Mouse (Mus musculus) spleen, adult 12 weeks (tissue): ENCODE measurements around the gene Il21r.
A peak's percentile ranks its signal among the peaks of the same experiment; 100 is the strongest.

Experiments used
- DNase-seq: peaks from one replicate; pipeline ENCODE4 v3.0.0; 2022; ENCODE audit warnings: low spot score

The Il21r gene

DNA sequence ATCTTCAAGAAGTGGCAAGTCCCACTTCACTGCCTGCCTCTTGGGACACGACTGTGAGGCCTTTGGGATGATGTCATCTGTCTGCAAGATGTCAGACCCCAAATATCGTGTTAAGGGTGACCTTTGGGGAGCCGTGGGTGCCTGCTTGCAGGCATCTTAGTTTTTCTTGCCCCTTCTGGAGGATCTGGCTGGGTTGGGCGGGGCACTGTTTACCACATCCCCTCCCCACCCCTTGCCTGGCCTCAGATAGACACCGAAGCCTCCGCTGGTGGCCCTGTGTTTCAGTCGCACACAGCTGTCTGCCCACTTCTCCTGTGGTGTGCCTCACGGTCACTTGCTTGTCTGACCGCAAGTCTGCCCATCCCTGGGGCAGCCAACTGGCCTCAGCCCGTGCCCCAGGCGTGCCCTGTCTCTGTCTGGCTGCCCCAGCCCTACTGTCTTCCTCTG lies at the start of gene Il21r:
Gene Il21r, plus strand, starts transcription at position 245 of the 447 bp plus-strand sequence.
- DNase-seq, result no peak

DNA sequence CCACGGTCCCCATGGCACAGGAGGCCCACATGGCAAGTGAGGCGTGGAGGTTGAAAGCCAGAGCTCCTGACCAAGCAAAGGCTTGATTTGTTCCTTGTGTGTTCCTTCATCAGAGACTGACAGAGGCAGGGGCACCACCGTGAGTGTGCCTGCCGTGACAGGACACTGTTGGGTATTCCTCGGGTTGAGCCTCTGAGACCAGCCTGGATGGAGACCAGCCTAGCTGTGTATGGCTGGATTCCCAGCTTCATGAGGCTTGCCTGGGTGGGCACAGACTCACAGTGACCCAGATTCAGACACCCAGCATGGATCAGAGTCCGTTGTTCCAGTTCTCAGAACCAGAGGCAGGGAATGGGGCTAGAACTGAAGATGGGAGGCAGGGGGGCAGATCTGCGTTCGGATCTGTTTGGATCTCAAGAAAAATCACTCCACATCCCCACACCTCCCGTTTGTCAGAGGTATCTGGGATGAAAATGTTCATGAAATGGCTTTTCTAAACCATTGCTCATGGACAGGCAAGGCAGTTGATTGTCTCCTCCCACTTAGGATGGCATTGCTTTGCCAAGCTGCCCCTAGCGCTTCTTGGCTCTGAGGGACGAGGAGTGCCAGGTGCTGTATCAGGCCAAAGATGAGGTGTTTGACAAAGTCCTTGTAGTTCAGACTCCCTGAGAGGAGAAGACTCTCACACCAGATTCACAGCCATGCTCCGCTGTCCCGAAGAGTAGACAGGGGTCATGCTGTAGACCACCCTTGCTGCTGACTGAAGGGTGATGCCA lies 49.4 kb upstream of the Il21r start:
- DNase-seq, result no peak

DNA sequence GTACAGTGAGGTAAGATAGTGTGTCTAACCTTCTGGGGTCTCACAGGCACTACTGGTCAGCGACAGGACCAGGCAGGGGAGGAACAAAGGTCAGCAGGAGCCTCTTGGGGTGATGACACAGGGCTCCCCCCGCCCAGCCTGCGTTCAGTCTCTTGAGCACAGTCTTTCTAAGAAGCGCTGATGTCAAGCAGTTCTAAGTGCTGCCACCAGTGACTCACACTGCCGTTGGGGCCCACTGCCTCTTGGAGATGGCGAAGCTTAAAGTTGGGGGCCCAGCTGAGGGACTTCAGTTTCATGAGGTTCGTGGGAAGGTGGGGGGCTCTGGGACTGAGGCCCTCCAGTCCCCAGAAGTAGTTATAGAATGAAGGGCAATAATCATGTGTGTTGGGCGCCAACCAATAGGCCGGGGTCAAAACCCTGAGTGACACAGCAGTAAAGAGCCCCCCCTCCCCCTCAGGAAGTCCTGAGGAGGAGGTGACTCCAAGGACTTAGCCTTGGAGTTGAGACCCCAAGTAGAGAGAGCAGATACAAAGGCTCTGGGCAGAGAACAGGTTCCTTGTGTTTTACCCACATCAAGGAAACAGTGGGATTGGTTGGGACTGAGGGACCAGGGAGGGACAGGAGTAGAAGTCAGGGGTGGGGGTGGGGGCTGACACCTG lies 48.6 kb upstream of the Il21r start:
- DNase-seq, result no peak

DNA sequence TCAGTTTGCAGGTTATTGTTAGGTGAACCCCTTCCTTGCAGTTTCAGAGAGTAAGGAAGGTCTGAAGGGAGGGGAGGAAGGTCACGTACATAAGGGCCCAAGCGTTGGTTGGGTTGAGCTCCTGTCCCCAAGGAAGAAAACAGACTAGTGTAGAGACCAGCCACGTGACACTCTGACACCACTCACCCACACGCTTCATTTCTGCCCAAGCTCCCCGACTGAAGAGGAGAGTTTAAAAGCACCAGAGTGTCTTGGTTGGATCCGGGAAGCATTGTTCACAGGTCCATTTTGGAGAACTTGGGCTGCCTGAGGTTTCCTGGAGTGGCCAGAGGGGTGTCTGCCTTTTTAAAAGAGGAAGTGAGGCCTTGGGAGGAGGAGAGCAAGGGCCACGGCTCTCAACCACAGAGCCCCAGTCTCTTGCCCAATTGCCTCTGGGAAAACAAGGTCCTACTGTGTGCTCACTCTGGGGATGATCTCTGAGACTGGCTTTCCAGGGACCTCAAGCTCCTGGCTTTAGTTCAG lies 47.8 kb upstream of the Il21r start:
- DNase-seq, result no peak

DNA sequence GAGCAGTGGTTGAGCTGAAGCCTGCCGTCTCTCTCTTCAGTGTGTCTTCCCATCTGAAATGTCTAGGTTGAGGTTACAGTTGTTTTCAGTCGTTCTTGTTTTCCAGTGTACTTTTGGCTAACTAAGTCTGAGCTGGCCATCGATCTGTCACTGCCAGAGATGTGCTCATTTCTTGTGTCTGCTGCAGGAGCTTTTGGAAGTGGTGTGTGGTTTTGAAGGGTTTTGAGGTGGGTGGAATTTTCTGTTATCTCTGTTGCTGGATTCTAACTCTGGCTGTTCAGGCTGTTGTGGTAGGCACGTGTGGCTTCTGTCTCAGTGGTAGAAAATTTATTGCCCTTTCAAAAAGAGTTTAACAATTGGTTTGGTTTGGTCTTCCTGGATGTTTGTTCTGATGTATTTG lies 47.1 kb upstream of the Il21r start:
- DNase-seq, result no peak

DNA sequence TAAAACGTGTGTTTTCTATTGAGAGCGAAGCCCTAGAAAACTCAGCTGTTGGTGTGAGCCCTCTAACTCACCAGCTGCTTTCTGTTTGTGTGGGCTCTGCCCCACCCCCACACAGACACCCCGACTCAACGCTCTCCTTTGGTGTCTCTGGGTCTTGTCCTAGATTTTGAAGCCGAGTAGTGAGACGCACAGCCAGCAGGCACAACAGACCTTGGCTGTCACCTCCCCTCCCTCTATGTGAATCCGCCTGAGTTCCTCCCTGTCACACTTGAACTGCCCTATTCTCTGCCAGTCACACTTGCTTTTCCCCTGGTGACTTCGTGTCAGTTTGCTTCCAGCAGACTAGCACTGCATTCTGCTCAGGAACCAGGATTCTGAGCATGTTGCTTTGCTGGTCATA lies 46.4 kb upstream of the Il21r start:
- no peak for DNase-seq

DNA sequence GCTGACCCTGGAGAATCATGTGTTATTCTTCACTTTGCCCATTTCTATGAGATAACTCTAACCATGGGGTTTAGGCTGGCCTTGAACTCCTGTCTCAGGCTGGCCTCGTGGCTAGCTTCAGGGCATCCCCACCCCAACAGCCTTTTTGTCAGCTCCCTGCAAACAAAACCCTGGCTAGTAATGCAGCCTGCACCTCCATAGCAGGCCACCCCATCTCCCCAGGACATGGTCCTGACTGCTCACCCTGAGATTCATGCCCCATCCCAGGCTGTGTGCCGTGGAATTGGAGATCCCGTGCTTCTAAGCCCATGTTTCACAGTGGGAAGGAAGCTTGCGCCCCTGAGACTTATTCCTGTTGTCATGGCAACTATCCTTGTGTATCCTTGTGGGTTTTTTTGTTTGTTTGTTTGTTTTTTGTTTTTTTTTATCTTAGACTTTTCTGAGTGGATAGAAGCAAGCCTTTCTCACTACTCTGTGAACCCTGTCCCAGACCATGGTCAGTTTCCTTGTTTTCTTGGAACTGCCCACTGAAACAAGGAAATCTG lies 44.8 kb upstream of the Il21r start:
- no peak for DNase-seq

DNA sequence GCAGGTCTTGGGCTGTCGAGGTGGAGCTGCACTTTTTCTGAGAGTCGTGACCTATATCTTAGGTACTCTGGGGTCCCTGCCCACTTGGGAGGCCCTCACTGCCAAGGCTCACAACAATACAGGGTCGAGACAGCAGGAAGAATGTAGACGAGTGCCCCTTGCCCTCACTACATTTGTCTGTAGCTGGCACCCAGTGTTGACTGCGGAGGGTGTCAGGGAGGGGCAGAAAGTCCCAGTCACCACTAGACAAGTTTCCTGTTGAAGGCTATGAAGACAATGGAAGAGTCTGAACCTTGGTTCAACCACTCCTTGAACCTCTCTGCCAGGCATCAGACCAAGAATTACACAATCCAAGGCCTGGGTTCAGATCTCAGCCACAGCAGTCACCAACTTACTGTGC lies 44.2 kb upstream of the Il21r start:
- DNase-seq, result no peak

DNA sequence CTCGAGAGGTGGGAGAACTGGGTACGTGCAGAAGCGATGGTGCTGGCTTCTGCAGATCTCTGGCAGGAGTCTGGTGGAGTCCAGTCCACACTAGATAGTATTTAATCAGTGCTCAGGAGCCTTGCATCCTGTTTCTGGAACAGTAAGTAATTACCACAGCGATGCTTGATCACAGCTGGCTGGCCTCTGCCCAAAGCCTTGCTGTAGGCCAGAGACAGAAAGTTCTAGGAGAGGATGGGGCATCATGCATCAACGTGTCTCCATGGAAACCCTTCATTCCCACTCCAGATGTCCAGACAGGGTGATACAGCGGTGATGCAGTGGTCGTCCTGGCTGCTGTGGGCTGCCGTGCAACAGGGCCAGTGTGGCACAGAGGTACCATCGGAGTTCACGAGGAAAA lies 43.7 kb upstream of the Il21r start:
- DNase-seq, result no peak

DNA sequence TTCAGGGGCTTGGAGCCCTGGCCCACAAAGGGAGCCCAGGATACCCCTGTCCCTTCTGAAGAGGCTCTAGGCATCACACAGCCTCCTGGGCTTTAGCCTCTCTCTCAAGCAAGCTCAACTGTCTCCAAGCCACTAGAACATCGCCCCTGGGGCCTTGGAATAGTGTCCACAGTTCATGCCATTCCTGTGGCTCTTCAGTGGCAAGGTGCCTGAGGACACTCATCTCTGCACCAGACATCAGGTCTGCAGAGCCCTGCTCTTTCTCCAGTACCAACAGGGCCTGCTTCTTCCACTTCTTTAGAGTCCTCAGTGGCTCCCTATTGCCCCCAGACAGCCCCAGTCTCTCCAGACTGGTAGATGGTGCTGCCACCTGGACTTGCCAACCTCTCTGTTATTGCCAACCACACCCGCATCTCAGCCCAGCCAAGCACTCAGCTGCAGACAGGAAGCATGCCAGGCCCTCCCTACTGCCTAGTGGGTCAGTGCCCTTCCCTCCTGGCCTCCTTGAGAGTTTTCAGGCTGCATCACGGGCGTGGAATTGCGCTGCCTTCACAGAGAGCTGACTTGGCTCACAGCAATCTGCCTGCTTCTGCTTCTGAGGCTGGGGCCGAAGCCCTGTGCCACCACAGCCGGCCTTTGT lies 43.0 kb upstream of the Il21r start:
- DNase-seq, result no peak

DNA sequence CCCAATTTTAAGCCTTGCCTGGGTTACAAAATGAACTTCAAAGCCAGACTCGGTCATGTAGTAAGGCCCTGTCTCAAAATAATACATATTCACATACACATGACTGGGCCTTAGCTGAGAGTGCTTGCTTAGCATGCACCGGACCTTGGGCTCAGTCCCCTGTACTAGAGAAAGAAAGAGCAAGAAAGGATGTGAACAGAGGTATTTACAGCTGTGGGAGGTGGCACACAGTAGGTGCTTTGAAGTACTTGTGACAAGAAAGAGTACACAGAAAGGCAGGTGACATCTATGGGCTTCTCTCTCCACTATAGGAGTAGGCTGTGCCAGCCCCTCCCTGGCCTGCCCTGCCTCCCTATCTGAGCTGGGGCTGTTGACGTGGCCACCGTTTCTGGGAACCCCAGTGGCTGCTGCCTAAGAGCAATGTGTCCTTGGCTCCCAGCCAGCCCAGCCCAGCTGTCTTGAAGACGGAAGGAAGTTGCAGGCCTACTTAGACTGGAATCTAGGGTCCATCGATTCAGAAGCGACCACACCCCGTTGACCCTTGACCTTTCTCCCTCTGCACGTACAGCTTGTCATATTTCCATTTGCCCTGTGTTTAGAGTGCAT lies 42.0 kb upstream of the Il21r start:
- DNase-seq, result peak; percentile 37

DNA sequence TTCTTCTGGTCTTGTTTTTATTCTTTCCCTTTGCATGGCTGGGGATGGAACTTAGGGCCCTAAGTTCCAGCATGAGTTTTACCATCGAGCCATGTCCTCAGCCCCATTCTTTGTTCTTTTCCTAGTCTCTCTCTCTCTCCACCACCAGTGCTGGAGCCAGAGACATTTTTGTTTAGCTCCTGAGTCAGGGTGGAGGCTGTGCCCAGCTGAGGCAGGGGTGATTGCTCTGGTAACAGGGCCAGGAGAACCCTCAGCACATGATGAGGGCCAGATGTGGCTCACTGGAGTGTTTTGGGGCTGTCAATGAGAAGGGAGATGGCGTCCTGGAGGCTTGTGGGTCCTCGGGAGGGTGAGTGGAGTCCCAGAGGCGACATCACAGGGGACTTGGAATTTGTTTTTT lies 40.8 kb upstream of the Il21r start:
- no peak for DNase-seq

DNA sequence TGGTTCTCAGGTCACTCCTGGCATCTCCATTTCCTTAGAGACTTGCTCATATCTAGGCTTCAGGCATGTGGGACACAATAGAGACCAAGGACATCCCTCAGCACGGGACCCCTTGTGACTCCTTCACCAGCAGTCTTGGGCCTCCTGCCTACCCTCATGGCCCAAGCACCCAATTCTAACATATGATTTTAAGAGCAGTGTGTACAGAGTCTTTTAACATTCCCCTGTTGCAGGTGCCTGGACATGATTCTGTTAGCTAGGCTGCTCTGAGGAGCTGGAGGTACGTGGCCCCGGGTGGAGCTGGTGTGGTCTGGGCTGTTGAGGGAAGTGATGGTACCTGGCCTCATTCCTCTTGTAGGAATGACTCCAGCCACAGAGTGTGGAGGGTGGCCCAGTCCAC lies 40.1 kb upstream of the Il21r start:
- no peak for DNase-seq

DNA sequence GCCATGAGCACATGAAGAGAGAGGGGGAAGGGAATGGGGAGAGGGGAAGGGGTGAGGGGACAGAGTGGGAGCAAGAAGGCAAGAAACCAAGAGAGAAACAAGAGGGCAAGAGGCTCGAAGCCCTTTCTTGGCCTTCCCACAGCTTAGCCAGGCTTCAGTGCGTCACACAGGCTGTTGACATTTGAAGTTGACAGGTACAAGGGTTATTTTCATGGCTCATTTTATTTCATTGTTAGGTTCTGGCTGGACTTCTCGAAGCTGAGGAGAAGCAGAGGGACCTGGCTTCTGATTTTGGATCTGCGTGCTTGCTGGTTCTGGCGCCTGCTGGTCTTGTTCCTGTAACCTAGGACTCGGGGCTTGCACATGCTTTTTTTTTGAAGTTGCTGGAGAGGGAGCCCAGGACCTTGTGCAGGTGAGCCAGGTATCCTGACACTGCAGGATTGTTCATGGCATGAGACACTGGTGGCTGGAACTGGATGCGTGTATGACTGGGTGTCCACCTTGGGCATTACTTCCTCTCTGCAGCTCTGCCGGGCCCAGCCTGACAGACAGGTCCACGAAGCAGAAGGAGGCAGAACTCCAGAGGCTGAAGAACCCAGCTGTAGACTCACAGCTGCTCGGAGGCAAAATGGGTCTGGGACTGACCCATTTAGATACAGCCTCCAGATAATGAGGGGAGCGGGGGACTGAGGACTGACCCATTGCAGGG lies 38.8 kb upstream of the Il21r start:
- DNase-seq, result no peak

DNA sequence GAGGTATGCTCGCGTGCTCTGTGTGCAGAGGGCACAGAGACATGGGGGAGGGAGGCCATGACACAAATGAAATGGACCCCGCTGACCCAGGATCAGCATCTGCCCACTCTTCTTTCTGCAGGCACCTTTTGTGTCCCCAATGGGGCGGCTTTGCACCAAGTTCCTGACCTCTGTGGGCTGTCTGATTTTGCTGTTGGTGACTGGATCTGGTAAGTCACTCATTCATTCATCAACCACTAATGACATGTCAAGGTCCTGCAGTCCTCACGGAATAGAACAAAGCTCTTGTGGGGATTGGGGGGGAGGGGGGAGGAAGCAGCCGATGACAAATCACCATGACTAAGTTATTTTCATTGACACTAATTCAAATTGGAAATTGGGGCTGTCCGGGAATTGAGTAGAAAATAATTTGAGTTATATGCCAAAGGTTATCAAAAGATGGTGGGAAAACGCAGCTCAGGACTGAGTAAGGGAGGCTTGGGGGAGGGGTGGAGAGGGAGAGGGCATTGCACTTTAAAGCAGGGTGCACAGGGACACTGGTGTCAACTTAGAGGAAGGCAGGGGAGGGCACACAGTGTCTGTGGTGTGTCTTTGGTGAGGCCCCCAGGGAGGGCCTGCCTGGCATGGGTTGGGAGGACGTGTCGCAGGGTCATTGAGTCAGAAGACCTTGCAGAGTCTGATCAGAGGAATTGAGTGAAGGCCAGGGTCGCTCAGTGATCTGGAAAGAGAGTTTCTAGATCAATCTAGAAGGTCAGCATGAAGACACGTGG lies 37.5 kb upstream of the Il21r start:
- DNase-seq, result no peak

DNA sequence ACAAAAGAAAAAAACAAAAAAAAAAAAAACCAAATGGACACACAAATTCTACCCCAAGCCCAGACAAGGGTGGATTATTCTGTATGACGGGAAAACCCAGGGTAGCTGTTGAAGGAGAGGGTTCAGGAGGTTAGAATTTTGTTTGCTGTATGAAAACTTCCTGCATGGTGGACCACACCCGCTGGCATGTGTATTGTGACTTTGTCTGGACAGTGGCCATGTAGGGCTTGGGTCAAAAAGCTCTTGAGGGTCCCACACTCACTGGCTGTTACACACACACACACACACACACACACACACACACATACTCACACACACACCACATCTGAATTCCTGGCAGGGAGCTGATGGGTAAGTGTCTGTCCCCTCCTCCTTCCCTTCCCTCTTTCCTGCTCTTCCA lies 36.8 kb upstream of the Il21r start:
- DNase-seq, result no peak

DNA sequence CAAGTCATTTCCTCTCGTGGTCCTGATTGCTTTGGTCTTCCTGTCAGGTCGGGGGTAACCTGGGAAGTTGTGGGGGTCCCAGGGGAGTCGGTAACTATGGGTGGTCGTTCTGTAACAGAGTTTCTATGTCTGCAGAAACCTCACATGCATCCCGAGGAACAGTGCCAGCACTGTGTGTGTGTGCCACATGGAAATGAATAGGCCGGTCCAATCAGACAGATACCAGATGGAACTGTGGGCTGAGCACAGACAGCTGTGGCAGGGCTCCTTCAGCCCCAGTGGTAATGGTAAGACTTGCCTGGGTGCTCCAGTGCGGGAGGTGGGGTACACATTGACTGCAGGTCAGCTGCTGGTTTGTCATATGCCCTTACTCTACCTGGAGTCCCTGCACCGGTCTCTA lies 34.3 kb upstream of the Il21r start:
- DNase-seq, result no peak

DNA sequence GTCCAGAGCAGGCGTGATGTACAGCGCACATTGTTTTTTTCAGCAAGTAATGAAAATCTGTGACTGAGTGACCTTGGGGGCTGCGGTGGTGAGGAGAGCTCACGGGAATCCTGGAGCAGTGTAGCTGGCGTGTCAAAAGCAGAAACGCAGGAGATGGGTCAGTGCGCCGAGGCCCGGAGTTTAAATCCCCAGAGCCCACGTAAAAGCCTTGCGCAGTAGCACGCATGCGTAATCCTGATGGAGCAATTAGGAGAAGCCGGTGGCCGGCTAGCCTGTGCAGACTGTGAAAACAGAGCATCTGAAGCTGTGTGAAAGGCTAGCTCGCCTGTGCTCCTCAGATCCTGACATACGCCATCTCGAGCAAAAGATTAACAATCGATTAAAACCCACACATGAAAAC lies 31.3 kb upstream of the Il21r start:
- DNase-seq, result no peak

DNA sequence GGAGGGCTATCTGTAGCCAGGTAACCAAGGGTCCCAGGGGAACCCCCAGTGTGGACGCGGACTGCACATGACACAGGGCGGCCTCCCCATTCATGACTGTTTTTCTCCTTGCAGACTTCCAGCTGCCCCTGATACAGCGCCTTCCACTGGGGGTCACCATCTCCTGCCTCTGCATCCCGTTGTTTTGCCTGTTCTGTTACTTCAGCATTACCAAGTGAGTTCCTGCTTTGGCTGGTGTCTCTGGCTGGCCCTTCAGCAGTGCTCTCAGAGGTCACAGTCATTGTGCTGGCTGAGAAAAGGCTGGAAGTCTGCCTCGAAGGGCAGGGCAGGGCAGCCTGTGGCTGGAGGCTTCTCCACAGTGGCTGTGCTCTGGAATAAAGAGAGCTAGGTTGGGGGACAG lies 30.5 kb upstream of the Il21r start:
- DNase-seq, result no peak

DNA sequence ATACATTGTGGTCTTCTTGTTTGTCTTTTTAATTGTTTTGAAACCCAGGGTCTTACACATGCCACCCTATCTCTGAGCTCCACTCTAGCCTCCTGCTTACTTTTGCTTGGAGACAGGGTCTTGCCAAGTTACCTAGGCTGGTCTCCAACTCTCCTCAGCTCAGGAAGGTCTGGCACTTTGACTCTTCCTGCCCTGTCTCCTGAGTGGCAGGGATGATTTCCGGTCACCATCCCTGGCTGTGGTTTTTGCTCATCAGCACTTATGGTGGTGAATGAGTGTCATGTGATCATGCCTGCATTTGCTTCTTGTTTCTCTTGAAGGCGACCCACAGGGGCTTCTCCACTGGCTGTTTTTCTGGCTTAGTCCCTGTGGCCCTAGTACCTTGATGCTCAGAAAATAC lies 29.4 kb upstream of the Il21r start:
- DNase-seq, result no peak

DNA sequence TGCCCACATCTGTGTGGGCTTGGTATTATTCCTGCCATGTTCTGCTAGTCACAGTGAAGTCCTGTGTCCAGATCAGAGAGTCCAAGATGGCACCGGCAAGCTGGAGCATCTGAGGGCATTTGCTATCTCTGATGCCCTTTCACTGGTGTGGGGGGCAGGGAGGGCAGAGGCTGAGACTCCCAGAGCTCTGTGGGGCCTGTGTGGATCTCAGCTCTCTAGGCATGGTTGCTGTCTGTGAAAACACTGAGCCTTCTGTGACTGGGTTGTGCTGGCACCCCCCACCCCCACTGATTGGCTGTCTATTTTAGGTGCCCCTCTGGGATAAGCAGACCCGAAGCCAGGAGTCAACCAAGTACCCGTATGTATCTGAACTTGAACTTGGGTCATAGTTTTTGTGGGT lies 28.4 kb upstream of the Il21r start:
- DNase-seq, result no peak
